Mouse (Mus musculus): ENCODE measurements at regions not wholly inside any gene's neighbourhood (a gene's known extent, or its start where the extent isn't known, plus 50 kb on each side); places are given as distances from the start of the nearest gene placed in this dataset.
"Not testable (repeated sequence)": the region's sequence is repeated elsewhere in the genome, so short reads cannot be mapped to it uniquely, and the experiment has no call there.

GRCm38 (mm10) chr13:52349606-52350005, 181.5 kb downstream of the Diras2 start:
- no peaks in the 10 kb centered on the region for H3K4me1 ChIP-seq
- no peaks in the 10 kb centered on the region for H3K27me3 ChIP-seq (replicated peaks; ENCODE audit: low read depth, poor library complexity, severe bottlenecking)
- no peaks in the 10 kb centered on the region for H3K9me3 ChIP-seq
- no peaks in the 10 kb centered on the region for H3K36me3 ChIP-seq (replicated peaks)
- H3K4me3 ChIP-seq, result no peak overlapping the region
- no peak overlapping the region for H3K27ac ChIP-seq (replicated peaks)
- 89% methylated on average over 5 of the region's 5 CpGs for WGBS
- no peak for DNase-seq (ENCODE audit: low spot score)

DNA sequence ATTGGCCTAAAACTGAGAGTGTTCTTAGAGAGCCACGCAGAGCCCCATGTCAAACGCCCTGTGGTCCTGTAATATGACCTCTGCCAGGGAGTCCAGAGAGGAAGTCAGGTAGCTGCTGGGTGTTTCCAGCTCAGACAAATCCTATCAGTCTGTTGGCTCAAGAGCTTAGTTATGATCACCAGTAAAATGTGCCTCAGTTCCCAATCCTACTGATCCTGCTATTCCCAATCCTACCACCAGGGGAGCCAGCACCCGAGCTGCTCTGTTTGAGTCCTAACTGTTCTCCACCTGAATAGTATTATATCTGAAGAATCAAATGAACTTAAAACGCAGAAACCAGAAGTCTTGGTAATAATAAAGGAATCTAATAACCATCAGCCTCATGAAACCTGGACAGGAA, 178.5 kb downstream of the Diras2 start:
- no peaks in the 10 kb centered on the region for H3K27me3 ChIP-seq (replicated peaks; ENCODE audit: low read depth, poor library complexity, severe bottlenecking)
- H3K27ac ChIP-seq (replicated peaks), result no peak overlapping the region
- H3K4me3 ChIP-seq, result no peak overlapping the region
- 76% methylated on average over 4 of the region's 4 CpGs for WGBS
- H3K9me3 ChIP-seq, result 0 out of 2 replicates have a peak, but pooled peaks cover 8% of the 10 kb centered on the region
- DNase-seq (ENCODE audit: low spot score), result peak; percentile 42
- H3K36me3 ChIP-seq (replicated peaks), result no peaks in the 10 kb centered on the region
- no peaks in the 10 kb centered on the region for H3K4me1 ChIP-seq

DNA sequence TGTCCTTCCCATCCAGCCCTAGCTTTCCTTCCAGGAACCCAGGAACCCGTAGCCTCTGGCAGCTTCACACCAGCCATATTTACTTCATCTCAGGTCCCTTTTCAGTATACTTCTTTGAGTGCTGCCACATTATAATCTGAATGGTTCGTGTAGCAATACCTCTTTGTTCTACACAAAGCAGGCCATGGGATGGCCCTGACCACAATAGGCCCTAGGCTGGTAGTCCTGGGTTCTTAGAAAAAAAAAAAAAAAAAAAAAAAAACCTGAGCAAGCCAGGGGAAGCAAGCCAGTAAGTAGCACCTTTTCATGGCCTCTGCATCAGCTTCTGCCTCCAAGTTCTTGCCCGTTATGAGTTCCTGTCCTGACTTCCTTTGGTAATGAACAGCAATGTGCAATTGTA, 177.6 kb downstream of the Diras2 start:
- Histone ChIP-seq H3K27ac (replicated peaks) (no peak overlapping the region), H3K27me3 (replicated peaks; ENCODE audit: low read depth, poor library complexity, severe bottlenecking) (no peaks in the 10 kb centered on the region), H3K4me1 (no peaks in the 10 kb centered on the region), H3K36me3 (replicated peaks) (no peaks in the 10 kb centered on the region), H3K9me3 (peaks cover 10% of the 10 kb centered on the region; the same call in 1 of the 2 replicates), H3K4me3 (no peak overlapping the region)
- WGBS, result 75% methylated on average over 3 of the region's 3 CpGs
- DNase-seq (ENCODE audit: low spot score), result no peak

DNA sequence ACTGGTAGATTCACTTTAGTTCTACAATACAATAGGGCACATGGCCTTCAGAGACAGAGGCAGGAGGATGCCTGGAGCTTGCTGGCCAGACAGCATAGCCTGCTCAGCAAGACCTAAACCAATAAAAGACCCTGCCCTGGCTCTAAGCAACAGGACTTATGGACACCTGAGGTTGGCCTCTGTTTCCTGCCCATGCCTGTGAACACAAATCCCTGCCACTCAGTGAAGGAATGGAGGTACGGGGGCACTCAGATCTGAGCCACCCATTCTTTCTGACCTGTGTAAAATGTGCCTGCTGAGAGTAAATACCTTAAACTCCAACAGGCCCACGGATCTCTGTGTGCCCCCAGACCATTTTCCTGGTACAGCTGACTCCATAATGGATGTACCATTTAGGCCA, 177.1 kb downstream of the Diras2 start:
- Histone ChIP-seq H3K27ac (replicated peaks) (no peak overlapping the region), H3K4me3 (no peak overlapping the region), H3K4me1 (no peaks in the 10 kb centered on the region), H3K36me3 (replicated peaks) (no peaks in the 10 kb centered on the region), H3K9me3 (peaks cover 10% of the 10 kb centered on the region; the same call in 1 of the 2 replicates), H3K27me3 (replicated peaks; ENCODE audit: low read depth, poor library complexity, severe bottlenecking) (no peaks in the 10 kb centered on the region)
- WGBS, result 83% methylated on average over 2 of the region's 2 CpGs
- no peak for DNase-seq (ENCODE audit: low spot score)

DNA sequence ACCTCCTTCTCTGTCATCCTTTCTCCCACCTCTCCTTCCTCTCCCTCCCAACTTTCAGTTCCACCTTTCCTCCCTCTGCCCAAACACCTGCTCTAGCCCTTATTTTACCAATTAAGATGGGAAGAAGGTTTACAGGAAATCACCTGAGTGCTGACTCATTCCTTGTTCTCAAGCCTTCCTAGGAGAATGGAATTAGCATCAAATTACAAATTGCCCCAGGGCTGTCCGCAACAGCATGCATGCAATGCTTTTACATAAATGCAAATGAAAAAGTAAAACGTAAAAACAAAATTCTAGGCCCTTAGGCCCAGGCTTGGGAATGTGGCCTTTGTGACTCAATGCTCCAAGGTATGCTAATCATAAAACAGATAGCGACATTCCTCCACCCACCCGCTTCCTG, 175.2 kb downstream of the Diras2 start:
- not testable (repeated sequence) for H3K4me1 ChIP-seq; DNase-seq (ENCODE audit: low spot score); H3K36me3 ChIP-seq (replicated peaks); H3K4me3 ChIP-seq; H3K27ac ChIP-seq (replicated peaks); H3K27me3 ChIP-seq (replicated peaks; ENCODE audit: low read depth, poor library complexity, severe bottlenecking)
- peaks cover 10% of the 10 kb centered on the region; the same call in 1 of the 2 replicates for H3K9me3 ChIP-seq
- WGBS, result 89% methylated on average over 4 of the region's 4 CpGs

GRCm38 (mm10) chr13:52359332-52359731, 171.7 kb downstream of the Diras2 start:
- H3K4me3 ChIP-seq; H3K36me3 ChIP-seq (replicated peaks); H3K4me1 ChIP-seq; H3K27me3 ChIP-seq (replicated peaks; ENCODE audit: low read depth, poor library complexity, severe bottlenecking); H3K27ac ChIP-seq (replicated peaks); DNase-seq (ENCODE audit: low spot score): not testable (repeated sequence)
- 73% methylated on average over 4 of the region's 4 CpGs for WGBS
- H3K9me3 ChIP-seq, result peaks cover 10% of the 10 kb centered on the region; the same call in 1 of the 2 replicates

- no peaks in the 10 kb centered on the region for H3K36me3 ChIP-seq (replicated peaks)
- peaks cover 7% of the 10 kb centered on the region; the same call in 1 of the 2 replicates for H3K4me1 ChIP-seq
- DNase-seq (ENCODE audit: low spot score), result no peak
- no peak overlapping the region for H3K4me3 ChIP-seq
- H3K9me3 ChIP-seq, result peaks cover 10% of the 10 kb centered on the region; the same call in 1 of the 2 replicates
- H3K27me3 ChIP-seq (replicated peaks; ENCODE audit: low read depth, poor library complexity, severe bottlenecking), result no peaks in the 10 kb centered on the region
- WGBS, result 79% methylated on average over 4 of the region's 4 CpGs
- H3K27ac ChIP-seq (replicated peaks), result no peak overlapping the region
Measured at GRCm38 (mm10) chr13:52361177-52361846, 169.8 kb downstream of the Diras2 start.

DNA sequence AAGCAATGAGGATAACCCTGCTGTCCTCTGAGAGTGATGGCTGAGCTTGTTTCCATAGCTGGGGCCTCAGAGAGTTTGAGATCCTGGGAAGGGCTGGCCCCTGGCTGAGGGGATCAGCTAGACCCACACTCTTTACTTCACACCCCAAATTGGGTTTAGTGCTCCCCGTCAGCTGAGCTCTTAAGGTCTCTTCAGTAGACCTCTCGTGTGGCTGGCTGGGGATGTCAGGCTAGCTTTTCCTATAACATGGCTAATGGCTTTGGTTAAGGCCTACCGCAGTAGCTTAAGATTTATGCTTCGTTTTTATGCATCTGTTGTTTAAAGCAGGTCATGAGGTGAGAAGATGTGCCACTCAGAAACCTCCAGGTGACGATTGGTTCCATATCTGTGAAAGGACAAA, 168.8 kb downstream of the Diras2 start:
- Histone ChIP-seq H3K4me3 (no peak overlapping the region), H3K36me3 (replicated peaks) (no peaks in the 10 kb centered on the region), H3K9me3 (peaks cover 3% of the 10 kb centered on the region; the same call in 1 of the 2 replicates), H3K27ac (replicated peaks) (no peak overlapping the region), H3K4me1 (peaks cover 7% of the 10 kb centered on the region; the same call in 1 of the 2 replicates), H3K27me3 (replicated peaks; ENCODE audit: low read depth, poor library complexity, severe bottlenecking) (no peaks in the 10 kb centered on the region)
- WGBS, result 90% methylated on average over 5 of the region's 5 CpGs
- no peak for DNase-seq (ENCODE audit: low spot score)

DNA sequence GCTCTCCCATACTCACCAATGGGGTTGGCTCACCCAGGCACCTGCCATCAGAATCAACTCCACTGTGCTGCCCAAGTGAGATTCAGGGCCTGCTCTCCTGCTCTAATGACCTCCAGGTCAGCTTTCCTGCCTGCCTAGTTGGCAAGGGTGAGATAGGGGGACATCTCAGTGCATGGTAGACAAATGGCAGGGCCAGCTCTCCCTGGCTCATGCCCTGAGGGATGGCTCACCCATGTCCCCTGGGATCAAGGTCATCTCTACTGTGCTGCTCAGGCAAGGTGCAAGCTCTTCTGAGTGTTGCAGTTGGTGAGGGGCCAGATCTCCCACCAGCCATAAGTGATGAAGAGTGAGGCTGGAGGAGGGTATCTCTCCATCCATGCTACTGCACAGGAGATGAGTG, 161.2 kb downstream of the Diras2 start:
- Histone ChIP-seq H3K4me1 (peaks cover 1% of the 10 kb centered on the region; the same call in 1 of the 2 replicates), H3K9me3 (no peaks in the 10 kb centered on the region), H3K27ac (replicated peaks) (no peak overlapping the region), H3K36me3 (replicated peaks) (no peaks in the 10 kb centered on the region), H3K4me3 (no peak overlapping the region), H3K27me3 (replicated peaks; ENCODE audit: low read depth, poor library complexity, severe bottlenecking) (no peaks in the 10 kb centered on the region)
- no peak for DNase-seq (ENCODE audit: low spot score)

GRCm38 (mm10) chr13:52371986-52372385, 159.1 kb downstream of the Diras2 start:
- 92% methylated on average over 3 of the region's 3 CpGs for WGBS
- no peak for DNase-seq (ENCODE audit: low spot score)
- H3K27ac ChIP-seq (replicated peaks), result no peak overlapping the region

DNA sequence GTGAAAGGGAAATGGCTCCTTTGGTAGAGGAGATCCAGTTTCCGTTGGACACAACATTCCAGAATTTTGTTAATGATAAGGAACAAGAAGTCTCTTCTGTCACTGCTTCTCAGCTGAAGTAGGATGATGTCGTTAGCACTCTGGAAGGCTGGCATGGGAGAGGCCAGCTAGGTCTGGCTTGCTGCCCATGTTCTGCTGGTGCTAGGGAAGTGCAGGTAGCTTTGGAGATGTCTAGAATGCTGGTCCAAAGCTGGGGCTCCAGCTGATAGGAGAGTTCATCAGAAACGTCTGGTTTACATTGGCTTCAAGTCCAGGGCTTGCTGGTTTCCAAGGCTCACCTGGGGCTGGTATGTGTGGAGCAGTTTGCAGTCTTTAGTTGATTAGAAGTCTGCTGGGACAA, 156.3 kb downstream of the Diras2 start:
- no peak for DNase-seq (ENCODE audit: low spot score)
- Histone ChIP-seq H3K27me3 (replicated peaks; ENCODE audit: low read depth, poor library complexity, severe bottlenecking) (no peaks in the 10 kb centered on the region), H3K36me3 (replicated peaks) (no peaks in the 10 kb centered on the region), H3K4me1 (no peaks in the 10 kb centered on the region), H3K9me3 (peaks cover 15% of the 10 kb centered on the region), H3K4me3 (no peak overlapping the region), H3K27ac (replicated peaks) (no peak overlapping the region)
- WGBS, result 78% methylated on average over 3 of the region's 3 CpGs

More at GRCm38 (mm10) chr13:52371986-52372385, 159.1 kb downstream of the Diras2 start:
- H3K27me3 ChIP-seq (replicated peaks; ENCODE audit: low read depth, poor library complexity, severe bottlenecking), result no peaks in the 10 kb centered on the region
- no peaks in the 10 kb centered on the region for H3K9me3 ChIP-seq
- H3K4me1 ChIP-seq, result no peaks in the 10 kb centered on the region
- H3K4me3 ChIP-seq, result no peak overlapping the region
- no peaks in the 10 kb centered on the region for H3K36me3 ChIP-seq (replicated peaks)

- Histone ChIP-seq H3K36me3 (replicated peaks) (no peaks in the 10 kb centered on the region), H3K9me3 (peaks cover 28% of the 10 kb centered on the region), H3K27ac (replicated peaks) (no peak overlapping the region), H3K4me3 (no peak overlapping the region), H3K27me3 (replicated peaks; ENCODE audit: low read depth, poor library complexity, severe bottlenecking) (no peaks in the 10 kb centered on the region), H3K4me1 (no peaks in the 10 kb centered on the region)
- no peak for DNase-seq (ENCODE audit: low spot score)
- WGBS, result 68% methylated on average over 1 of the region's 1 CpGs
Measured at GRCm38 (mm10) chr13:52378236-52378635, 152.8 kb downstream of the Diras2 start.

- H3K27me3 ChIP-seq (replicated peaks; ENCODE audit: low read depth, poor library complexity, severe bottlenecking), result no peaks in the 10 kb centered on the region
- no peak overlapping the region for H3K4me3 ChIP-seq
- H3K36me3 ChIP-seq (replicated peaks), result no peaks in the 10 kb centered on the region
- no peak for DNase-seq (ENCODE audit: low spot score)
- 90% methylated on average over 5 of the region's 5 CpGs for WGBS
- no peak overlapping the region for H3K27ac ChIP-seq (replicated peaks)
- H3K9me3 ChIP-seq, result peaks cover 11% of the 10 kb centered on the region; the same call in 1 of the 2 replicates
- H3K4me1 ChIP-seq, result no peaks in the 10 kb centered on the region
Measured at GRCm38 (mm10) chr13:52389271-52389670, 141.8 kb downstream of the Diras2 start.
